Mouse (Mus musculus) central nervous system, embryonic 14 days (tissue): ENCODE measurements around the gene Olfr536. TPM values are rescaled to one million over a fixed set of nuclear protein-coding genes. Genes with fewer than 3 reads are reported as not detected.

Experiments used
- polyA plus RNA-seq: library from polyadenylated mRNA; depleted of rRNA; stranded (reverse); fragments of >200 nt; gene quantifications from 2 replicates; pipeline ENCODE4 v1.2.3, GENCODE M21; 2012; rRNA removed

Gene Olfr536
- not detected in 2 replicates for polyA plus RNA-seq

DNA sequence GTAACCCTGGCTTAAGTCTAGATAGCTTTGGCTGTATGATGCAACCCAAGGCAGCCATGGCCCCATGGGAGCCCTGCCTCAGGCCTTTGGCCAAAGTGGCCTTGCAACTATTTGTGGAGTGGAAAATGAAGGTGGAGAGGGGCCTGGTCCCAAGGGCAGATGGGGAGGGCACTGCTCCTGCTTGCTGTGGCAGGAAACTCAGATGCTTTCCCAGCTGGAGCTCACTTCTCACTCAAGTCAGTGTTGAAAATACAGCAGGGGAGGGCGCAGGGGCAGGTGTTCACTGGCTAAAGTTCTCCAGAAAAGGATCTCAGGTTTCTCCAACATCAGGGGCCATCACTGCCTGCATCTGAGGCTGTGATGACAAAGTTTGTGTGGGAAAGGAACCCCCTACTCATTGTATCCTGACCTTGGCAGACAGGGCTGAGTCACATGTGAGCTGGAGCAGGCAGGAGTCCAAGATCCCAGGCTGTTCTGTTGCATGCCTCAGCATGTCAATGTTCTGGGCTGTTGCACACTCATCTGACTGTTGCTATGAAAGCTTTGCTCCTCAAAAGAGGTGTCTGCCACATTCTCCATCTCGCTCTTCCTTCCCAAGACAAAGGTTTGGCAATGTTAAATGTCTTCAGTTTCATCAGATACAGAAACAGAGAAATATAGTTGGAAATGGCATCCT is at the start of gene Olfr536:
Gene Olfr536 (minus strand): TSS at position 51 of the 676 bp plus-strand sequence.

DNA sequence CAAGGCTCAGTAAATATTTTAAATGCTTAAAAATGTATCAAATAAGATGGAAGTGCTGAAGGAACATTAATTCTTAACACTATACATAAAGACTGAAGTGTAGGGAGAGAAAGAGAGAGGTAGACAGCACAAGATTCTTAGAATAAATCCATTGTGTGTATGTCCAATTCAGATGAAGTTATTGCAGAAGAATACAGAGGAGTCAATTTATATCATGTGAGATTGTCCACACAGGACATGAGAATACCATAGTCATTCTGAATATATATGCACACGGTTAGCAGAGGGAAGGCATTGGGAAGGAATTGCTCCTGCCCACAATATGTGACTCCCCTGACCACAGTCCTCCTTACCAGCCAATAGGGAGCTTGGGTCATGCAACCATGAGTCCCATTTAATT is 23.3 kb downstream of the Olfr536 start, which contains the start of gene Olfr535:
Gene Olfr535 (plus strand): TSS at position 301 of the 400 bp plus-strand sequence.

DNA sequence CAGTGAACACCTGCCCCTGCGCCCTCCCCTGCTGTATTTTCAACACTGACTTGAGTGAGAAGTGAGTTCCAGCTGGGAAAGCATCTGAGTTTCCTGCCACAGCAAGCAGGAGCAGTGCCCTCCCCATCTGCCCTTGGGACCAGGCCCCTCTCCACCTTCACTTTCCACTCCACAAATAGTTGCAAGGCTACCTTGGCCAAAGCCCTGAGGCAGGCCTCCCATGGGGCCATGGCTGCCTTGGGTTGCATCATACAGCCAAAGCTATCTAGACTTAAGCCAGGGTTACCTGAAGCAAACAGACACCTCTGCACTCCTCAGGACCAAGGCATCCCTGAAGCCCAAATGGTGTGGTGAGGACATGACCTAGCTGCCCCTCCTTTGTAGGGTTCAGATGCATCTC is 44.1 kb downstream of the Olfr536 start, which contains the start of gene Olfr533:
Gene Olfr533 (plus strand): TSS at position 301 of the 400 bp plus-strand sequence.

Other genes with a start within 250 kb of the Olfr536 start
- gene Olfr525, start 186.5 kb downstream of the Olfr536 start, polyA plus RNA-seq: not detected in 2 replicates
- gene Olfr527, start 173.4 kb downstream of the Olfr536 start, polyA plus RNA-seq: not detected in 2 replicates
- gene Olfr60, start 145.7 kb downstream of the Olfr536 start, polyA plus RNA-seq: not detected in 2 replicates
- gene Olfr530, start 131.1 kb downstream of the Olfr536 start, polyA plus RNA-seq: not detected in 2 replicates
- not detected in 2 replicates for gene Olfr531, start 104.5 kb downstream of the Olfr536 start, polyA plus RNA-seq
- not detected in 2 replicates for gene Olfr532, start 85.8 kb downstream of the Olfr536 start, polyA plus RNA-seq
- not detected in 2 replicates for gene Olfr533, start 44.0 kb downstream of the Olfr536 start, polyA plus RNA-seq
- gene Olfr535, start 23.2 kb downstream of the Olfr536 start, polyA plus RNA-seq: not detected in 2 replicates
- not detected in 2 replicates for gene Olfr538, start 60.5 kb upstream of the Olfr536 start, polyA plus RNA-seq
- not detected in 2 replicates for gene Olfr46, start 93.9 kb upstream of the Olfr536 start, polyA plus RNA-seq
- not detected in 2 replicates for gene Olfr61, start 121.6 kb upstream of the Olfr536 start, polyA plus RNA-seq
- gene Olfr53, start 139.1 kb upstream of the Olfr536 start, polyA plus RNA-seq: not detected in 2 replicates
- gene Olfr539, start 152.5 kb upstream of the Olfr536 start, polyA plus RNA-seq: 0.01 and 0.04 TPM in 2 replicates
- gene Olfr45, start 174.6 kb upstream of the Olfr536 start, polyA plus RNA-seq: not detected in 2 replicates
- gene Olfr541, start 189.9 kb upstream of the Olfr536 start, polyA plus RNA-seq: not detected in 2 replicates